Mouse (Mus musculus): ENCODE data around the gene Zfp169. TPM values are rescaled to one million over a fixed set of nuclear protein-coding genes. Genes with fewer than 3 reads are reported as not detected.

Zfp169 gene
- polyA plus RNA-seq (2012; rRNA removed) = 8.3 and 10.7 TPM in 2 replicates

GRCm38 (mm10) chr13:48513003-48513929 is at the start of gene Zfp169, which contains the start of gene A830005F24Rik:
Zfp169 (minus strand) TSS chr13:48513451.
A830005F24Rik (plus strand) TSS chr13:48513570.

Other genes with a start within 250 kb of the Zfp169 start
- 1.1 and 1.6 TPM in 2 replicates for gene A830005F24Rik, start 119 bp upstream of the Zfp169 start, polyA plus RNA-seq (2012; rRNA removed)
- gene Ptpdc1, start 112.2 kb upstream of the Zfp169 start, polyA plus RNA-seq (2012; rRNA removed) = 11.4 and 13.7 TPM in 2 replicates
- 10.0 and 22.9 TPM in 2 replicates for gene Barx1, start 149.5 kb upstream of the Zfp169 start, polyA plus RNA-seq (2012; rRNA removed)